Comparison of ENCODE assay signal across 16 mouse cellular contexts in genomic region chr4:148909566-148909965, GRCm38 (mm10).
DNase-seq lines count a peak whose midpoint lies in the region; ATAC-seq and TF ChIP-seq lines count a peak whose summit lies in the region.
"Had no signal": no experiment of that assay in that cellular context is flagged by ENCODE, and none has a peak within 500 bp of the region (broad histone marks: within the 10 kb centered on the region; RNA-seq: fewer than 3 reads in every experiment).

No protein-coding gene starts in this region.

- no peaks in the 10 kb centered on the region for H3K9me3 ChIP-seq in forebrain, embryonic 11.5 days (ENCODE audit: control insufficient read depth, low read length)
- no peaks in the 10 kb centered on the region for H3K9me3 ChIP-seq in forebrain, embryonic 14.5 days (replicated peaks; ENCODE audit: control insufficient read depth, low read length)
- H3K9me3 ChIP-seq in heart, postnatal 0 days (replicated peaks; ENCODE audit: control insufficient read depth, low read length) = no peaks in the 10 kb centered on the region
- no peaks in the 10 kb centered on the region for H3K9me3 ChIP-seq in kidney, postnatal 0 days (replicated peaks; ENCODE audit: low read length)
- no peaks in the 10 kb centered on the region for H3K9me3 ChIP-seq in stomach, embryonic 16.5 days (replicated peaks; ENCODE audit: control insufficient read depth, low read length)
- H3K9me3 ChIP-seq: embryonic facial prominence, embryonic 13.5 days; forebrain, embryonic 15.5 days had no signal

- DNase-seq in forebrain, embryonic 11.5 days (ENCODE audit: low spot score) = no peak
- DNase-seq in forebrain, embryonic 14.5 days (ENCODE audit: low spot score) = no peak
- DNase-seq in heart, postnatal 0 days (ENCODE audit: low spot score) = no peak
- no peak for DNase-seq in heart, postnatal 25 days (ENCODE audit: low spot score)
- no peak for DNase-seq in kidney, postnatal 0 days (ENCODE audit: low spot score)
- DNase-seq in kidney, adult 11 months = no peak
- no peak for DNase-seq in spleen, postnatal 36 days (ENCODE audit: low spot score in 2 of 2)
- DNase-seq: cerebellum, adult 11 months; gastrocnemius, postnatal 14 days; right cerebral cortex, postnatal 4 days; thymus, postnatal 4 days had no signal

- 0 out of 2 replicates have a peak overlapping the region, but pooled peaks have one; percentile 12 for H3K9ac ChIP-seq in forebrain, embryonic 11.5 days (ENCODE audit: low read length)
- H3K9ac ChIP-seq in forebrain, embryonic 14.5 days (ENCODE audit: low read length) = no peak overlapping the region
- 0 out of 2 replicates have a peak overlapping the region, but pooled peaks have one; percentile 11 for H3K9ac ChIP-seq in heart, postnatal 0 days (replicated peaks; ENCODE audit: low read depth, low read length)
- H3K9ac ChIP-seq in kidney, postnatal 0 days (ENCODE audit: low read depth, low read length) = peak overlapping the region; percentile 27; the same call in 1 of the 2 replicates
- peak overlapping the region; percentile 23; the same call in 1 of the 2 replicates for H3K9ac ChIP-seq in stomach, embryonic 16.5 days (ENCODE audit: low read length)
- H3K9ac ChIP-seq: embryonic facial prominence, embryonic 13.5 days; forebrain, embryonic 15.5 days had no signal

- peaks cover 8% of the 10 kb centered on the region; the same call in 1 of the 2 replicates for H3K4me1 ChIP-seq in forebrain, embryonic 11.5 days (replicated peaks; ENCODE audit: control insufficient read depth, insufficient read depth, low read length)
- H3K4me1 ChIP-seq in forebrain, embryonic 14.5 days (ENCODE audit: control insufficient read depth, insufficient read depth, low read length) = peaks cover 6% of the 10 kb centered on the region; the same call in 1 of the 2 replicates
- peaks cover 60% of the 10 kb centered on the region for H3K4me1 ChIP-seq in heart, postnatal 0 days (ENCODE audit: control insufficient read depth, insufficient read depth)
- peaks cover 72% of the 10 kb centered on the region for H3K4me1 ChIP-seq in kidney, postnatal 0 days (replicated peaks; ENCODE audit: insufficient read depth, low read length)
- peaks cover 45% of the 10 kb centered on the region for H3K4me1 ChIP-seq in stomach, embryonic 16.5 days (ENCODE audit: control insufficient read depth, insufficient read depth, low read length)

- H3K27me3 ChIP-seq in forebrain, embryonic 11.5 days (ENCODE audit: control insufficient read depth, insufficient read depth, low read length) = no peaks in the 10 kb centered on the region; the same call in 1 of the 2 replicates
- no peaks in the 10 kb centered on the region for H3K27me3 ChIP-seq in forebrain, embryonic 14.5 days (replicated peaks; ENCODE audit: control insufficient read depth, insufficient read depth, low read length)
- no peaks in the 10 kb centered on the region for H3K27me3 ChIP-seq in heart, postnatal 0 days (ENCODE audit: control insufficient read depth, insufficient read depth, low read length)
- no peaks in the 10 kb centered on the region for H3K27me3 ChIP-seq in kidney, postnatal 0 days (ENCODE audit: insufficient read depth, low read length)
- H3K27me3 ChIP-seq in stomach, embryonic 16.5 days (ENCODE audit: control insufficient read depth, insufficient read depth, low read length) = no peaks in the 10 kb centered on the region
- H3K27me3 ChIP-seq: forebrain, embryonic 15.5 days; Patski had no signal

- ATAC-seq in forebrain, embryonic 11.5 days (replicated peaks; ENCODE audit: low FRiP score) = no peak
- no peak for ATAC-seq in forebrain, embryonic 14.5 days
- no peak for ATAC-seq in heart, postnatal 0 days (ENCODE audit: insufficient read depth, low read depth)
- no peak for ATAC-seq in kidney, postnatal 0 days (replicated peaks; ENCODE audit: low FRiP score, low read depth)
- no peak for ATAC-seq in stomach, embryonic 16.5 days (ENCODE audit: insufficient read depth, low FRiP score)
- ATAC-seq: forebrain, embryonic 15.5 days had no signal

- no peak overlapping the region for H3K4me3 ChIP-seq in forebrain, embryonic 11.5 days (ENCODE audit: low read depth, low read length)
- no peak overlapping the region for H3K4me3 ChIP-seq in forebrain, embryonic 14.5 days (ENCODE audit: low read depth, low read length)
- no peak overlapping the region for H3K4me3 ChIP-seq in heart, postnatal 0 days (ENCODE audit: low read depth, low read length)
- H3K4me3 ChIP-seq in kidney, postnatal 0 days (replicated peaks; ENCODE audit: low read depth, low read length) = no peak overlapping the region
- no peak overlapping the region for H3K4me3 ChIP-seq in stomach, embryonic 16.5 days (replicated peaks; ENCODE audit: low read length)
- H3K4me3 ChIP-seq: embryonic facial prominence, embryonic 13.5 days; forebrain, embryonic 15.5 days; layer of hippocampus, adult 2 months had no signal

- no peak for TF ChIP-seq CTCF in heart, postnatal 0 days (IDR thresholded peaks at IDR 0.05; ENCODE audit: low read depth)
- no peak for TF ChIP-seq CTCF in kidney, postnatal 0 days (IDR thresholded peaks at IDR 0.05; ENCODE audit: low read depth)

- no peaks in the 10 kb centered on the region for H3K36me3 ChIP-seq in forebrain, embryonic 11.5 days (ENCODE audit: control insufficient read depth, insufficient read depth, low read length)
- no peaks in the 10 kb centered on the region for H3K36me3 ChIP-seq in forebrain, embryonic 14.5 days (ENCODE audit: control insufficient read depth, insufficient read depth, low read length)
- H3K36me3 ChIP-seq in heart, postnatal 0 days (replicated peaks; ENCODE audit: control insufficient read depth, insufficient read depth, low read length) = no peaks in the 10 kb centered on the region; the same call in 1 of the 2 replicates
- H3K36me3 ChIP-seq in kidney, postnatal 0 days (ENCODE audit: insufficient read depth, low read length) = no peaks in the 10 kb centered on the region
- H3K36me3 ChIP-seq in stomach, embryonic 16.5 days (ENCODE audit: control insufficient read depth, insufficient read depth, low read length) = no peaks in the 10 kb centered on the region
- H3K36me3 ChIP-seq: embryonic facial prominence, embryonic 13.5 days; forebrain, embryonic 15.5 days had no signal

- intact Hi-C loops in heart, postnatal 25 days (cut with DNase I) = no loop called here

- 86% methylated on average over 11 of the region's 11 CpGs for WGBS in forebrain, embryonic 11.5 days
- 76% methylated on average over 11 of the region's 11 CpGs for WGBS in forebrain, embryonic 14.5 days
- WGBS in heart, postnatal 0 days = 44% methylated on average over 11 of the region's 11 CpGs
- WGBS in kidney, postnatal 0 days = 67% methylated on average over 11 of the region's 11 CpGs
- 71% methylated on average over 11 of the region's 11 CpGs for WGBS in stomach, embryonic 16.5 days

- H3K4me2 ChIP-seq in forebrain, embryonic 11.5 days (ENCODE audit: low read depth, low read length, severe bottlenecking) = no peak overlapping the region
- H3K4me2 ChIP-seq in forebrain, embryonic 14.5 days (ENCODE audit: low read length) = no peak overlapping the region
- no peak overlapping the region for H3K4me2 ChIP-seq in heart, postnatal 0 days (ENCODE audit: low read depth, low read length)
- H3K4me2 ChIP-seq in kidney, postnatal 0 days (ENCODE audit: low read length) = no peak overlapping the region
- H3K4me2 ChIP-seq in stomach, embryonic 16.5 days (ENCODE audit: low read depth, low read length) = no peak overlapping the region
- H3K4me2 ChIP-seq: embryonic facial prominence, embryonic 13.5 days; forebrain, embryonic 15.5 days had no signal

- H3K27ac ChIP-seq in forebrain, embryonic 11.5 days (ENCODE audit: low read depth, low read length) = no peak overlapping the region
- H3K27ac ChIP-seq in forebrain, embryonic 14.5 days (ENCODE audit: low read depth, low read length) = no peak overlapping the region
- peak overlapping the region; percentile 86 for H3K27ac ChIP-seq in heart, postnatal 0 days (ENCODE audit: low read depth)
- H3K27ac ChIP-seq in kidney, postnatal 0 days = peak overlapping the region; percentile 94
- peak overlapping the region; percentile 79 for H3K27ac ChIP-seq in stomach, embryonic 16.5 days (ENCODE audit: low read length)
- H3K27ac ChIP-seq: embryonic facial prominence, embryonic 13.5 days; forebrain, embryonic 15.5 days; layer of hippocampus, adult 2 months had no signal

- TF ChIP-seq EP300 in heart, postnatal 0 days (IDR thresholded peaks at IDR 0.05; ENCODE audit: low read depth) = no peak

Comparison
In these comparisons a context has a peak if more than half of its experiments do, and no peak if none do; other contexts are left out.
1. H3K27ac ChIP-seq: peak in heart, postnatal 0 days (single experiment), kidney, postnatal 0 days (single experiment) and stomach, embryonic 16.5 days (single experiment); none in forebrain, embryonic 11.5 days (single experiment) and forebrain, embryonic 14.5 days (single experiment).